Mouse (Mus musculus) cerebellum, adult 9-10 months (tissue): Measurements from ENCODE around the gene Cntn4.

Source experiments
- DNase-seq: peaks from one replicate; pipeline ENCODE4 v3.0.0; 2022

The Cntn4 gene

GRCm38 (mm10) chr6:106471840-106472608, 794.6 kb downstream of the Cntn4 start:
- no peak for DNase-seq

- no peak for DNase-seq
Measured at GRCm38 (mm10) chr6:106473871-106474270, 796.4 kb downstream of the Cntn4 start.

GRCm38 (mm10) chr6:106481533-106481932, 804.1 kb downstream of the Cntn4 start:
- no peak for DNase-seq

- DNase-seq = no peak
Measured at GRCm38 (mm10) chr6:106496303-106496702, 818.8 kb downstream of the Cntn4 start.

GRCm38 (mm10) chr6:106499166-106499565, 821.7 kb downstream of the Cntn4 start:
- DNase-seq = peak; percentile 26

GRCm38 (mm10) chr6:106503961-106504360, 826.5 kb downstream of the Cntn4 start:
- DNase-seq = no peak

- DNase-seq = no peak
Measured at GRCm38 (mm10) chr6:106520367-106520766, 842.9 kb downstream of the Cntn4 start.

GRCm38 (mm10) chr6:106543500-106543899, 866.0 kb downstream of the Cntn4 start:
- peak; percentile 47 for DNase-seq

- no peak for DNase-seq
Measured at GRCm38 (mm10) chr6:106561649-106562048, 884.2 kb downstream of the Cntn4 start.

- no peak for DNase-seq
Measured at GRCm38 (mm10) chr6:106565316-106565715, 887.9 kb downstream of the Cntn4 start.

- no peak for DNase-seq
Measured at GRCm38 (mm10) chr6:106565769-106566459, 888.5 kb downstream of the Cntn4 start.

- DNase-seq = peak; percentile 44
Measured at GRCm38 (mm10) chr6:106566929-106567621, 889.6 kb downstream of the Cntn4 start.

- DNase-seq = no peak
Measured at GRCm38 (mm10) chr6:106580124-106580523, 902.7 kb downstream of the Cntn4 start.

- no peak for DNase-seq
Measured at GRCm38 (mm10) chr6:106593756-106594155, 916.3 kb downstream of the Cntn4 start.

- no peak for DNase-seq
Measured at GRCm38 (mm10) chr6:106617081-106617480, 939.6 kb downstream of the Cntn4 start.

- DNase-seq = peak; percentile 22
Measured at GRCm38 (mm10) chr6:106621188-106621749, 943.8 kb downstream of the Cntn4 start.

GRCm38 (mm10) chr6:106643026-106643425, 965.6 kb downstream of the Cntn4 start:
- DNase-seq = no peak

- DNase-seq = peak; percentile 69
Measured at GRCm38 (mm10) chr6:106645496-106646211, 968.2 kb downstream of the Cntn4 start.

GRCm38 (mm10) chr6:106646945-106647344, 969.5 kb downstream of the Cntn4 start:
- no peak for DNase-seq

- peak; percentile 18 for DNase-seq
Measured at GRCm38 (mm10) chr6:106663780-106664651, 986.6 kb downstream of the Cntn4 start.

GRCm38 (mm10) chr6:106675581-106675980, 998.1 kb downstream of the Cntn4 start:
- DNase-seq = no peak

- DNase-seq = no peak
Measured at GRCm38 (mm10) chr6:106701931-106702330, 1024.5 kb downstream of the Cntn4 start.
